Mouse (Mus musculus): Measurements from ENCODE around the gene Faap100. TPM values are rescaled to one million over a fixed set of nuclear protein-coding genes. Genes with fewer than 3 reads are reported as not detected.
"Not testable (repeated sequence)": the region's sequence is repeated elsewhere in the genome, so short reads cannot be mapped to it uniquely, and the experiment has no call there.

Faap100 gene
- polyA plus RNA-seq, 1 experiment = 49.2 TPM

GRCm38 (mm10) chr11:120347301-120347700, 31.3 kb downstream of the Faap100 start:
- Histone ChIP-seq H3K27ac (ENCODE audit: insufficient read depth, low read depth, low read length) (peak overlapping the region; percentile 98), H3K36me3 (ENCODE audit: control insufficient read depth, insufficient read depth, low read length) (peaks cover 21% of the 10 kb centered on the region), H3K4me3 (ENCODE audit: low read depth, low read length) (peak overlapping the region; percentile 94), H3K27me3 (ENCODE audit: control insufficient read depth, insufficient read depth, low read length) (no peaks in the 10 kb centered on the region), H3K4me1 (ENCODE audit: control insufficient read depth, insufficient read depth, insufficient read length, low read length) (peaks cover 15% of the 10 kb centered on the region)
- TF ChIP-seq POLR2A (IDR thresholded peaks at IDR 0.05; ENCODE audit: low read depth, low read length) (no peak), CTCF (IDR thresholded peaks at IDR 0.05; ENCODE audit: extremely low read depth, insufficient read length, insufficient replicate concordance, low read depth, low read length) (no peak)
- WGBS = under 1% methylated on average over 10 of the region's 10 CpGs

- H3K27me3 ChIP-seq (ENCODE audit: control insufficient read depth, insufficient read depth, low read length); H3K4me1 ChIP-seq (ENCODE audit: control insufficient read depth, insufficient read depth, insufficient read length, low read length): not testable (repeated sequence)
- H3K27ac ChIP-seq (ENCODE audit: insufficient read depth, low read depth, low read length) = peak overlapping the region; percentile 45
- H3K4me3 ChIP-seq (ENCODE audit: low read depth, low read length) = peak overlapping the region; percentile 70
- WGBS = 7% methylated on average over 11 of the region's 13 CpGs
- H3K36me3 ChIP-seq (ENCODE audit: control insufficient read depth, insufficient read depth, low read length) = peaks cover 21% of the 10 kb centered on the region
Observed at GRCm38 (mm10) chr11:120346383-120347034, 32.1 kb downstream of the Faap100 start.

GRCm38 (mm10) chr11:120345067-120345681, 33.4 kb downstream of the Faap100 start:
- Histone ChIP-seq H3K27me3 (ENCODE audit: control insufficient read depth, insufficient read depth, low read length) (no peaks in the 10 kb centered on the region), H3K36me3 (ENCODE audit: control insufficient read depth, insufficient read depth, low read length) (peaks cover 21% of the 10 kb centered on the region), H3K27ac (ENCODE audit: insufficient read depth, low read depth, low read length) (peak overlapping the region; percentile 3), H3K4me3 (ENCODE audit: low read depth, low read length) (peak overlapping the region; percentile 5), H3K4me1 (ENCODE audit: control insufficient read depth, insufficient read depth, insufficient read length, low read length) (peaks cover 4% of the 10 kb centered on the region)
- TF ChIP-seq POLR2A (IDR thresholded peaks at IDR 0.05; ENCODE audit: low read depth, low read length) = no peak
- TF ChIP-seq CTCF (IDR thresholded peaks at IDR 0.05; ENCODE audit: extremely low read depth, insufficient read length, insufficient replicate concordance, low read depth, low read length) = no peak
- WGBS = 13% methylated on average over 1 of the region's 1 CpGs

- WGBS = 36% methylated on average over 5 of the region's 5 CpGs
- Histone ChIP-seq H3K27me3 (ENCODE audit: control insufficient read depth, insufficient read depth, low read length) (no peaks in the 10 kb centered on the region), H3K4me1 (ENCODE audit: control insufficient read depth, insufficient read depth, insufficient read length, low read length) (peaks cover 9% of the 10 kb centered on the region), H3K27ac (ENCODE audit: insufficient read depth, low read depth, low read length) (peak overlapping the region; percentile 42), H3K36me3 (ENCODE audit: control insufficient read depth, insufficient read depth, low read length) (peaks cover 21% of the 10 kb centered on the region), H3K4me3 (ENCODE audit: low read depth, low read length) (no peak overlapping the region)
- TF ChIP-seq POLR2A (IDR thresholded peaks at IDR 0.05; ENCODE audit: low read depth, low read length) (no peak), CTCF (IDR thresholded peaks at IDR 0.05; ENCODE audit: extremely low read depth, insufficient read length, insufficient replicate concordance, low read depth, low read length) (no peak)
Observed at GRCm38 (mm10) chr11:120344310-120344920, 34.1 kb downstream of the Faap100 start.

GRCm38 (mm10) chr11:120343519-120344309, 34.9 kb downstream of the Faap100 start:
- H3K27ac ChIP-seq (ENCODE audit: insufficient read depth, low read depth, low read length) = peak overlapping the region; percentile 43

GRCm38 (mm10) chr11:120342656-120343160, 35.9 kb downstream of the Faap100 start:
- Histone ChIP-seq H3K27me3 (ENCODE audit: control insufficient read depth, insufficient read depth, low read length) (no peaks in the 10 kb centered on the region), H3K4me3 (ENCODE audit: low read depth, low read length) (no peak overlapping the region), H3K4me1 (ENCODE audit: control insufficient read depth, insufficient read depth, insufficient read length, low read length) (peaks cover 12% of the 10 kb centered on the region), H3K27ac (ENCODE audit: insufficient read depth, low read depth, low read length) (no peak overlapping the region), H3K36me3 (ENCODE audit: control insufficient read depth, insufficient read depth, low read length) (peaks cover 17% of the 10 kb centered on the region)
- TF ChIP-seq POLR2A (IDR thresholded peaks at IDR 0.05; ENCODE audit: low read depth, low read length) (no peak), CTCF (IDR thresholded peaks at IDR 0.05; ENCODE audit: extremely low read depth, insufficient read length, insufficient replicate concordance, low read depth, low read length) (no peak)
- 93% methylated on average over 5 of the region's 5 CpGs for WGBS

More at GRCm38 (mm10) chr11:120343519-120344309, 34.9 kb downstream of the Faap100 start:
- 34% methylated on average over 5 of the region's 5 CpGs for WGBS
- Histone ChIP-seq H3K4me3 (ENCODE audit: low read depth, low read length) (no peak overlapping the region), H3K4me1 (ENCODE audit: control insufficient read depth, insufficient read depth, insufficient read length, low read length) (peaks cover 12% of the 10 kb centered on the region), H3K27me3 (ENCODE audit: control insufficient read depth, insufficient read depth, low read length) (no peaks in the 10 kb centered on the region), H3K36me3 (ENCODE audit: control insufficient read depth, insufficient read depth, low read length) (peaks cover 21% of the 10 kb centered on the region)
- TF ChIP-seq CTCF (IDR thresholded peaks at IDR 0.05; ENCODE audit: extremely low read depth, insufficient read length, insufficient replicate concordance, low read depth, low read length) (no peak), POLR2A (IDR thresholded peaks at IDR 0.05; ENCODE audit: low read depth, low read length) (no peak; the same call in 1 of the 2 replicates)

Measured in small intestine, adult 2 months (tissue).